Mouse (Mus musculus): ENCODE results near the gene Pla1a.

DNA sequence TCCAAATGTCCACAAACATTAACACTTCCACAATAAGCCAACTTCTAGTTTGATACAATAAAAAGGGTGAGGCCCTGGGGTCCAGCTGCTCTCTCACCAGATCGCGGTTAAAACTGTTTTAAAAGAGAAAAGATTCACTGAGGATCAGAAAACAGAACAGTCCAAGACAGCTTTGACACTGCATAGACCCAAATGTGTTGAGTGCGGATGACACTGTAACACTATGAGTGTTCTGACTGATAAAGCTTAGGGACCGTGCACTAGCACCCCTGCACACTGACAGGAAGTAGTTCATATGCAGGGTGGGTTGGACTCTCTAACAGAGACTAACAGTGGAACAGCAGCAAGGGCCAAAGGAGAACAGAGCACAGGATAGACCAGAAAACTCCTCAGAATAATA, 21.0 kb upstream of the Pla1a start:
- TF ChIP-seq CTCF (conservative IDR thresholded peaks at IDR 0.05; ENCODE audit: low read length) (no peak), POU5F1 (IDR thresholded peaks at IDR 0.05; ENCODE audit: borderline replicate concordance, low read length) (no peak)
